Mouse (Mus musculus): ENCODE measurements around the gene Sfxn3.
A peak's percentile ranks its signal among the peaks of the same experiment; 100 is the strongest.

DNA sequence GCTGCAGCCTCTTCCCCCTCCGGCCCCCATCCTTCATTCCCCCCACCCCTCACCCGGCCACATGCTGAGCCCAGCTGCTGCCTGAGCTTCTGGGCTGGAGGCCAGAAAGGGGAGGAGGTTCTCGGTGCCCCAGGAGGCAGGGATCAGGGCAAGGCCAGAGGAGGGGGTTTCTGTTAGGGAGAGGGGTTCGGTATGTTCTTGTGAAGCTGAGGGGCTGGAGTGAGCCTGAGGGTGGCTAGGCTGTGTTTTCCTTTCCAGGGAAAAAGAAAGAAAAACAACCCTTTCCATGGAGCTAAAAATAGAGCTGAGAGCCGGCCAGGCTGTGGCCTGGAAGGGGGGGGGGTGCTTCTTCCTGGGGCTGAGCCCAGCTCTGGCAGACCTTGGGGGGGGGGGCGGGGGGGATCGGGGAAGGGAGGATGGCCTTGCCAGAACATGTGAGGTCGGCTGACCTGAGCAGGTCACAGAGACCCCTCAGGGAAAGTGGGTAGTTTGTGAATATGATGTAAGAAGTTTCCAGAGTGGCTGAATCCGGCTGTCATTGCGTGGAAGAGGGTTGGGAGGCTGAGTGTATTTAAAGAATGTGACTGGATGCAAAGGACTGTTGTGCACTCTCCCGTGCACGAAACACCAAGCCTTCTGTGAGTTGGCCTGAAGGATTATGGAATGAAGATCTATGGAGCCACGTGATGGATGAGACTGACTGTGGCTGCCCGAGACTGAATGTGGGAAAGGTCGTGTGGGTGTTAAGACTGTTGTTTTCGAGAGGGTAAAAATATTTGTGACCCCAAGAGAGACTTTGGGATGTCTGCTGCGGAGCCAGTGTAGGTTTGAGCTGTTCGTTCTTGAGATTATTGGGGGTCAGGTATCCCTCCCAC is 30.7 kb upstream of the Sfxn3 start:
- peak; percentile 82; the same call in 1 of the 2 replicates for TF ChIP-seq MYC (IDR thresholded peaks at IDR 0.05; ENCODE audit: low read depth, low read length)
- TF ChIP-seq POLR2A (IDR thresholded peaks at IDR 0.05; ENCODE audit: control insufficient read depth in 1 of 2, insufficient read depth in 1 of 2, low read depth in 1 of 2, low read length in 2 of 2, poor library complexity in 1 of 2): peak in 1 of 2 experiments; percentile 32; a peak in 1 of 4 replicates
- no peak for TF ChIP-seq CTCF (IDR thresholded peaks at IDR 0.05 in 2 of 3, conservative IDR thresholded peaks at IDR 0.05 in 1 of 3; ENCODE audit: control insufficient read depth in 1 of 3, insufficient read depth in 1 of 3, low read depth in 2 of 3, low read length in 3 of 3, poor library complexity in 1 of 3, severe bottlenecking in 1 of 3)

Data from MEL (cell line).